Mouse (Mus musculus): ENCODE measurements around the gene Noxred1. TPM values are rescaled to one million over a fixed set of nuclear protein-coding genes. Genes with fewer than 3 reads are reported as not detected.
A peak's percentile ranks its signal among the peaks of the same experiment; 100 is the strongest.
"Not testable (repeated sequence)": the region's sequence is repeated elsewhere in the genome, so short reads cannot be mapped to it uniquely, and the experiment has no call there.

The Noxred1 gene
- polyA plus RNA-seq, 1 experiment from 2014 or later = 0.32 TPM

DNA sequence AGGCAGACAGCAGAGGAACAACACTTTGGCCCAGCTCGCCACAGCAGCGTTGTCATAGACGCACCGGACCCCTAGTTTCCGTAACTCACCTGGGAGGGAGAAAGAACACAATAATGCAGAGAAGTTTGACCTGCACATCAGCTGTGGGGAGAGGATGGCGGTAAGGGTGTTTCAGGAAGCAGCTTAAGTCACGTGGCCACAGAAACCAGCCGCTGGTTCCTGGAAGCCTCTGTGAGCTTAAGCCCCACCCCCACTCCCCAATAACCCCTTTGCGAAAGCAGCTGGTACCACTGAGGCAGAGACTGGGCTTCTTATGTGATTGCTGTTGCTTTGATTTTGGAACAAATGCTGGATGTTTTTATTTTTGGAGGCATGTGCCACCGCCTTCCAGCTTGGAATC is 13.6 kb downstream of the Noxred1 start:
- Histone ChIP-seq H3K9me3 (replicated peaks) (no peaks in the 10 kb centered on the region), H3K27ac (no peak overlapping the region), H3K4me3 (peak overlapping the region; percentile 9; the same call in 1 of the 2 replicates), H3K4me2 (peak overlapping the region; percentile 49), H3K4me1 (peaks cover 15% of the 10 kb centered on the region), H3K9ac (no peak overlapping the region), H3K27me3 (replicated peaks) (no peaks in the 10 kb centered on the region), H3K36me3 (no peaks in the 10 kb centered on the region)
- ATAC-seq = peak; percentile 68; the same call in 1 of the 2 replicates
- WGBS (ENCODE audit: insufficient replicate concordance) = 35% methylated on average over 10 of the region's 10 CpGs

DNA sequence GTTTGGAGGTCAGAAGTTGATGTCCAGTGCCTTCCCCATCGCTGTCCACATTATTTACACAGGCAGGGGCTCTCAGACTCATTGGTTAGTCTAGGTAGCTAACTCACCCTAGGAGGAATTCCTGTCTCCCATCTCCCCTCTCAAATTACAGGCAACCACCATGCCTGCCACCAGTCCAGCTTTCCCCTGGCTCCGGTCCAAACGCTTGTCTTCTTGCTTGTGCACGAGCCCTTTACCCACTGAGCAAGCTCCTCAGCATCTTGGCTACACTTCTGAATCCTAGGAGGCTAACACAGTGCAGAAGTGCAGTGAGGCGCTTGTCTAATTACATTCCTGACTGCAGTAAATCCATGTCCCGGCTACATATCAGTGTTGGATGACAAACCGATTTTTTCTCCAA is 19.2 kb downstream of the Noxred1 start:
- no peak overlapping the region for H3K27ac ChIP-seq
- no peaks in the 10 kb centered on the region for H3K36me3 ChIP-seq
- H3K9ac ChIP-seq = no peak overlapping the region
- H3K4me1 ChIP-seq = 0 out of 2 replicates have a peak, but pooled peaks cover 4% of the 10 kb centered on the region
- no peaks in the 10 kb centered on the region for H3K9me3 ChIP-seq (replicated peaks)
- ATAC-seq = no peak
- no peak overlapping the region for H3K4me2 ChIP-seq
- H3K27me3 ChIP-seq (replicated peaks) = no peaks in the 10 kb centered on the region
- H3K4me3 ChIP-seq = no peak overlapping the region
- WGBS (ENCODE audit: insufficient replicate concordance) = 70% methylated on average over 7 of the region's 7 CpGs

DNA sequence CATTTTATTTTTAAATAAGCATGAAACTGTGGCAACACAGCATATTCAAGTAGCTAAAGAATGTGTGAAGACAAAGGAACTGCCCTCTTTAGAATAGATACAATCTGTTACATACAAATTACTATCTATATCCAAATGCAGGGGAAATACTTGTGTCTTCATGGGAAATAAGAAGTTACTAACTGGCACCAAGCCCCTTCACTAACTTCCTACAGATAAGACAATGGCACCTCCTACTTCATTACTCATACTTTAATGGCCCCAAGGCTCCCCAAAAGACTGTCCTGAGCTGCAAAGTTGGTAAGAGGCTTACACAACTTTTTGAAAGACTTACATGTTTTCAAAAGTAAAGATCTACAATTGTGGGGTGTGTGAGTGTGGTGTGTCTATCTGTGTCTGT is 20.9 kb downstream of the Noxred1 start:
- H3K9me3 ChIP-seq (replicated peaks) = no peaks in the 10 kb centered on the region
- H3K27ac ChIP-seq = no peak overlapping the region
- no peak overlapping the region for H3K9ac ChIP-seq
- H3K4me1 ChIP-seq = no peaks in the 10 kb centered on the region
- no peak for ATAC-seq
- no peak overlapping the region for H3K4me3 ChIP-seq
- no peak overlapping the region for H3K4me2 ChIP-seq
- no peaks in the 10 kb centered on the region for H3K36me3 ChIP-seq
- no peaks in the 10 kb centered on the region for H3K27me3 ChIP-seq (replicated peaks)

DNA sequence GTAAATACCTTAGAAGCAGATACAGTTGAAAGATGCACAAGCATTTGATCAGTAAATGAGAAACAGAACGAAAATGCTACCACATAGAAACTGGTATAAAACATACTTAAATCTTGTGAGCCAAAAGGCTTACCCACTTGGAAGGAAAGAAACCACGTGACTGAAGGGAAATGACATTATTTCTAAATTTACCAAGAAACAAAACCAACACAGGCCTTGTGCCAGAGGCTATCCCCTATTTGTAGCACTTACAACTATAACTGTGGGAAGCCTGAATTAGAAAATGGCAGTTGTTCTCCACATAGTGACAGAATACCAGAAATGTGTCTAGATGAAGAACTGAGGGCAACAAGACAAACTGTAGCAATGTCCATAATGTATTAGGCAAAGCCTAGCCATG is 22.5 kb downstream of the Noxred1 start:
- Histone ChIP-seq H3K9me3 (replicated peaks) (no peaks in the 10 kb centered on the region), H3K4me2 (no peak overlapping the region), H3K4me3 (no peak overlapping the region), H3K27ac (no peak overlapping the region), H3K9ac (no peak overlapping the region), H3K4me1 (no peaks in the 10 kb centered on the region), H3K27me3 (replicated peaks) (no peaks in the 10 kb centered on the region), H3K36me3 (no peaks in the 10 kb centered on the region)
- no peak for ATAC-seq
- 46% methylated on average over 2 of the region's 2 CpGs for WGBS (ENCODE audit: insufficient replicate concordance)

DNA sequence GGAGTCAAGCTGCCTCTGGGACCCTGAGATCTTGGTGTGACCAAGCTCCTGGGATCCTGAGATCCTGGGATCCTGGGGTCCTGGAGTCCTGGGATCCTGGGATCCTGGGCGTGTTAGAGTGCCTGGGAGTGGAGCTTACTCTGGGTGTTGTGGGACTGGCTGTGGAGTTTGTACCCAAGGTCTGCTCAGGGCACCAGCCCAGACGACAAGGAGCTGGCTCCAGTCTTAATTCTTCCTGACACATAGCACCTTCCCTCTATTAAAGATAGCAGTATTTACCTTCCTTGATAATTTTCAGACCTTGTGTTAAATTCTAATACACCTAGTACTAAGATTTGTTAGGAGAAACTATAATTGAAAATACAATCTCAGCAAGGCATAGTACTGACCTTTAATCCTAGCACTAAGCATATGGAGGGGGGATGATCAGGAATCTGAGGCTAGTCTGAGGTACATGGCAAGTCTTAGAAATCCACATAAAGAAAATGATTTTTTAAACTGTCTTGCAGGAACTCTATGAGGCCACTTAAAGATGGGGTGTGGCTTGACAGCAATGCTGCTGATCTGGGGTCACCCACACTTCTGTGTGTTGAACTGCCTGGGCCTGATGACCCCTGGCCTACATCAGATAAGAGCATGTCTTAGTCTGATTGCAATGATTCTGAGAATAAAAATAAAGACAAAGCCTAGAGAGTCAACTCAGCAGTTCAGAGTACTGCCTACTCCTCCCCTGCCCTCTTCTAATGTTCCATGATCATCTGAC is 25.5 kb downstream of the Noxred1 start:
- WGBS (ENCODE audit: insufficient replicate concordance) = 39% methylated on average over 2 of the region's 2 CpGs
- no peak overlapping the region for H3K4me3 ChIP-seq
- no peak overlapping the region for H3K9ac ChIP-seq
- H3K4me1 ChIP-seq = no peaks in the 10 kb centered on the region
- no peaks in the 10 kb centered on the region for H3K36me3 ChIP-seq
- H3K9me3 ChIP-seq (replicated peaks) = no peaks in the 10 kb centered on the region
- H3K4me2 ChIP-seq = no peak overlapping the region
- H3K27ac ChIP-seq = no peak overlapping the region
- ATAC-seq = no peak
- H3K27me3 ChIP-seq (replicated peaks) = no peaks in the 10 kb centered on the region

DNA sequence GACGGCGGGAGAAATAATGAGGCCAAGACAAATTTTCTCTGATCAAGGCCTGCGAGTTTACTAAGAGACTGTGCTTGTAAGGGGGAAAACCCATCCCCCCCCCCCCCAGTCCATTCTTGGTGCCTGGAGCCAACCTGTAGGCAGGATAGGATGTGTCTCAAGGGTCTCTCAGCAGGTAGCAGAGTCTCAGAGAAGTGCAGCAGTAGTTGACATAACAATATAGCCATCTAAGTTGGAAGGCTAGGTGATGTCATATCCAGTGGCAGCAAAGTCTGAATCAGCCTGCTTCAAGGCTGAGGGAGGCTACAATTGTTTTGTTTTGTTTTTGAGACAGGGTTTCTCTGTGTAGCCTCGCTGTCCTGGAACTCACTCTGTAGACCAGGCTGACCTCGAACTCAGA is 32.7 kb downstream of the Noxred1 start:
- H3K27me3 ChIP-seq (replicated peaks) = peaks cover 10% of the 10 kb centered on the region
- H3K36me3 ChIP-seq; ATAC-seq; H3K4me1 ChIP-seq; H3K9me3 ChIP-seq (replicated peaks); H3K9ac ChIP-seq; H3K4me3 ChIP-seq; H3K27ac ChIP-seq; H3K4me2 ChIP-seq: not testable (repeated sequence)
- 75% methylated on average over 5 of the region's 5 CpGs for WGBS (ENCODE audit: insufficient replicate concordance)

DNA sequence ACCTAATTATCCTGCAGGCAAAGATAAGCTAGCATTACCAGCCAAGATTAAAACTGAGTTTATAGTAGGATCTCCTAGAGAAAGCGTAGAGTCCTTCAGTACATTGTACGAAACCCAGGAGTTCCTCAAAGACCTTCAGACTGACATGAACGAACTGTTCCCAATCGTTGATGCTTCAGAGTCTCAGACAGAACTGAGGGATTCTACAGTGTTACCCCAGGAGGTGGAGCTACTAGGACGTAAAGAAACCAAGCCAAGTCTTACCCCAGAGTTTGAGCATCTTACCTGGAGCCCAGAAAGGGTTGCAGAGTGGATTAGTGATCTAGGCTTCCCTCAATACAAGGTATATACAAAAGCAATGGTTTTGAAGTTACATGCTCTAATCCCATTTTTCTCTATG is 36.8 kb downstream of the Noxred1 start:
- H3K27ac ChIP-seq = no peak overlapping the region
- WGBS (ENCODE audit: insufficient replicate concordance) = 42% methylated on average over 5 of the region's 5 CpGs
- no peak overlapping the region for H3K4me3 ChIP-seq
- H3K36me3 ChIP-seq = no peaks in the 10 kb centered on the region
- H3K4me1 ChIP-seq = peaks cover 23% of the 10 kb centered on the region; the same call in 1 of the 2 replicates
- H3K4me2 ChIP-seq = no peak overlapping the region
- H3K27me3 ChIP-seq (replicated peaks) = peaks cover 30% of the 10 kb centered on the region
- no peak overlapping the region for H3K9ac ChIP-seq
- no peaks in the 10 kb centered on the region for H3K9me3 ChIP-seq (replicated peaks)
- no peak for ATAC-seq

DNA sequence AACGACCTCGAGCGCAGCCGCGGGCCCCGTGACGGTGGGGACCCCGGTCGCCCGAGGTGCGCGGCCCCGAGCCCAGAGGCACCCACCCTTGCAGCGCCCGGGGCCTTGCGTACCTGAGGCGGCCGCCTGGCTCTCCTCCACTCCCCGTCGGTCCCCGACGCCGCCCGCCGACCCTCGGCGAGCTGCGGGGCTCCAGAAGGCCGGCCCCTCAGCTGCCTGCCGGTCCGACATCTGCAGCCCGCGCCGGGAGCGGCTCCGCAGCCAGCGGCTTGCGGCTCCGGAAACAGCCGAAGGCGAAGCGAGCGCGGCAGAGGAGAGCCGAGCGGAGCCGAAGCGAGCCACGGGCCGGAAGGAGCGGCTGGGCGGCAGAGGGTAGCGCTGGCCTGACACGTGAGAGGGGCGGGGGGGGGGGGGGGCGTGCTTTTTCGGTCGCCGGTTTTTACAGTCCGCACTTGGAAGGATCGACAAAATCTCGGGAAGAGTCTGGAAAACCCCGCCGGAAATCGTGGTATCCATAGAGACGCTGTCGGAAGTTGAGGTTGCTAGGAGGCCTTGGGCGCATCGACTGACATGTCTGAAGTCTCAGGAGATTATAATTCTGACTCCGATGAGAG is 38.5 kb downstream of the Noxred1 start, which contains the start of gene Tmed8:
Gene Tmed8, minus strand, starts transcription at position 482 of the 614 bp plus-strand sequence.
- H3K27me3 ChIP-seq (replicated peaks) = peaks cover 30% of the 10 kb centered on the region
- H3K27ac ChIP-seq = no peak within 1 kb of the TSS
- H3K4me1 ChIP-seq = peaks cover 23% of the 10 kb centered on the region; the same call in 1 of the 2 replicates
- under 1% methylated on average over 61 of the region's 70 CpGs for WGBS (ENCODE audit: insufficient replicate concordance)
- no peaks in the 10 kb centered on the region for H3K36me3 ChIP-seq
- H3K9me3 ChIP-seq (replicated peaks) = no peaks in the 10 kb centered on the region
- peak within 1 kb of the TSS; percentile 79 for H3K4me3 ChIP-seq
- ATAC-seq = peak; percentile 83
- peak within 1 kb of the TSS; percentile 98 for H3K4me2 ChIP-seq
- peak within 1 kb of the TSS; percentile 79 for H3K9ac ChIP-seq

DNA sequence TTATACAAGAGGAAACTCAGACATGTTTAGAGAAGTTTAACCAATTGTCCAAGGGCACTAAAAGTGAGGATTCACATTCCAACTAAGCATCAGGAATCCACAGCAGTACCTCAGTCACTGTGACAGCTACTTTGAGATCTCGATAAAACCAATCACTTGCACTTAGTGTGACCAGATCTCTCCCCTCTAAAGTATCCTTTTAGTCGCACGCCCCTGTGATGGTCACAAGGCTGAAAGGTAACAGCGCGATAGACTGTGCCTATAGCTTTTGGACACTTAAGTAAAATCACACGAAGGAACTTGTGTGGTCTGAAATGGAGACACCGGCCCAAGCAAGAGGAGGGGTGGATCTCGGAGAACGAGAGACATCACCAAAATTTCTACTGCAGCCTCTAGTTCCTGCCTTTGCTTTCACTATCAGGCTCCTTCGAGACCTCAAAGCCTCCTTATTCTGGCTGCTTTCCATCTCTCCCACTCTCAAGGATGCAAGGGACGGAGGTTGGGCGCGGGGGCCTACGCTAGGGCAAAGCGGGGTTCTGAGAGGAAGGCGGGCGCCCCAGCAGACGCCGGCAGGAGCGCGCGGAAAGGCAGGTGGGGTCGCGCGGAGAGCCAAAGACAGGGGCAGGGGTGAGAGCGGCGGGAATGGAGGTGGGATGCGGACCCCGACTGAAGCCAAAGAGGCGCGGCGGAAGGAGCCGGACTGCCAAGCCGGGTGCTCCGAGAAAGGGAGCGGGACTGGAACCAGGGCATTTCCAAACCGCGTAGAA is 39.1 kb downstream of the Noxred1 start, which contains the start of gene Samd15:
Gene Samd15, plus strand, starts transcription at position 518 of the 767 bp plus-strand sequence.
- no peaks in the 10 kb centered on the region for H3K36me3 ChIP-seq
- H3K4me3 ChIP-seq = peak within 1 kb of the TSS; percentile 79
- H3K27me3 ChIP-seq (replicated peaks) = peaks cover 30% of the 10 kb centered on the region
- no peaks in the 10 kb centered on the region for H3K9me3 ChIP-seq (replicated peaks)
- no peak within 1 kb of the TSS for H3K27ac ChIP-seq
- peak within 1 kb of the TSS; percentile 79 for H3K9ac ChIP-seq
- peak; percentile 53 for ATAC-seq
- peak within 1 kb of the TSS; percentile 98 for H3K4me2 ChIP-seq
- peaks cover 23% of the 10 kb centered on the region; the same call in 1 of the 2 replicates for H3K4me1 ChIP-seq
- 3% methylated on average over 38 of the region's 38 CpGs for WGBS (ENCODE audit: insufficient replicate concordance)

DNA sequence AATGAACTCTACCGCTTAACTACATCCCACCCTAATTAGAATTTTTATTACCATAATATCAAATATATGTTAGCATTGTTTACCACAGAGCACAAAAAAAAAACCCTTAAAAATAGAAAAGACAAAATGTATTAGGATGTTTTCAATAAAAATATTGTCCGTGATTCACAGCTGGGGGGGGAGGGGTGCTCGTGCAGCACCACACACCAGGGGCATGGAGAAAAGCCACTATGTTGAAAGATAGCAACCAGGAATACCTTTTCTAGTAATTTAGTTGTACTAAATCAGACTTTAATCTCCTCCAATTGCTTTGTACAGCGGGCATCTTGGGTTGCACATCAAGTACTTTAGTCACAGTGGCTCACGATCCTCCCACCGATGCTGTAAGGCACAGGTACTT is 39.7 kb downstream of the Noxred1 start:
- no peak for ATAC-seq
- peaks cover 23% of the 10 kb centered on the region; the same call in 1 of the 2 replicates for H3K4me1 ChIP-seq
- WGBS (ENCODE audit: insufficient replicate concordance) = 70% methylated on average over 6 of the region's 6 CpGs
- H3K27ac ChIP-seq = no peak overlapping the region
- peak overlapping the region; percentile 98 for H3K4me2 ChIP-seq
- H3K9me3 ChIP-seq (replicated peaks) = no peaks in the 10 kb centered on the region
- no peak overlapping the region for H3K4me3 ChIP-seq
- H3K9ac ChIP-seq = no peak overlapping the region
- H3K36me3 ChIP-seq = no peaks in the 10 kb centered on the region
- H3K27me3 ChIP-seq (replicated peaks) = peaks cover 30% of the 10 kb centered on the region

DNA sequence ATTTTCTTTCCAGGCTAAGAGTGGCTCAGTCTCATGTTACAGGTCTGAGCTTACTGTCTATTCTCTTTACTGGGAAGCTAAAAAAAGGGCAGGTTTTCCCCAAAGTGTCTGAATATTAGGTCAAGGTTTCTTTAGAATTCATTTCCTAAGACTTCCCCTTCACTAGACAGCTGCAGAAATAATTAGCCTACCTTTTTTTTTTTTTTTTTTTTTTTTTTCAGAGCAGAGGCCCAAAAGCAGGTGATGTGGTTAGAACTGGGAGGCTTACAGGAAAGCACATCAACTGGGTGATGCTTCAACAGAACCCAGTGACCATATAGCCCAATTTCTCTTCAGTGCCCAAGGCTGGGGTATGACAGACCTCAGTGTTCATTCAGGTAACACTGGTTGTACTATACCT is 42.2 kb downstream of the Noxred1 start:
- no peaks in the 10 kb centered on the region for H3K9me3 ChIP-seq (replicated peaks)
- H3K27ac ChIP-seq = no peak overlapping the region
- no peak for ATAC-seq
- H3K4me3 ChIP-seq = no peak overlapping the region
- H3K36me3 ChIP-seq = no peaks in the 10 kb centered on the region
- no peak overlapping the region for H3K9ac ChIP-seq
- H3K4me1 ChIP-seq = peaks cover 23% of the 10 kb centered on the region; the same call in 1 of the 2 replicates
- peaks cover 25% of the 10 kb centered on the region for H3K27me3 ChIP-seq (replicated peaks)
- no peak overlapping the region for H3K4me2 ChIP-seq

DNA sequence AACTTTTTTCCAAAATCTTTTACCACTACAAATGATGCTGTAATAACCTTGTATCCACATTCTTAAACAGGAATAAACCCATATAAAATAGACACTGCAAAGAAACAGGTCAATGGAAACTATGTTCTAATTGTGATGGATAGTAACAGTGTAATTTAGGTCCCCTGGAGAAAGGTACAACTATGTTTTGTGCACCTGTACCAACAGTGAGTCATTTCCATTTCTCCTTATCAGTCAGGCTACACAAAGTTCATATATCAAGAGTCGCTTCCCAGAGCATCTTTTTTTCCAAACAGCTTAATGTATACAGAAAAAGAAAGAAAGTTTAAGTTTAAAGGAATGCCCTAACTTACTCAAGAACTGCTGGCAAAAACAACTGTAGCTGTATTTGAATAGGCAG is 43.5 kb downstream of the Noxred1 start:
- Histone ChIP-seq H3K4me1 (peaks cover 19% of the 10 kb centered on the region; the same call in 1 of the 2 replicates), H3K4me2 (no peak overlapping the region), H3K9ac (no peak overlapping the region), H3K27me3 (replicated peaks) (peaks cover 13% of the 10 kb centered on the region), H3K4me3 (no peak overlapping the region), H3K9me3 (replicated peaks) (no peaks in the 10 kb centered on the region), H3K27ac (no peak overlapping the region), H3K36me3 (no peaks in the 10 kb centered on the region)
- 49% methylated on average over 1 of the region's 1 CpGs for WGBS (ENCODE audit: insufficient replicate concordance)
- no peak for ATAC-seq
